ENCODE assay signal across 20 mouse cellular contexts in the genomic region with DNA sequence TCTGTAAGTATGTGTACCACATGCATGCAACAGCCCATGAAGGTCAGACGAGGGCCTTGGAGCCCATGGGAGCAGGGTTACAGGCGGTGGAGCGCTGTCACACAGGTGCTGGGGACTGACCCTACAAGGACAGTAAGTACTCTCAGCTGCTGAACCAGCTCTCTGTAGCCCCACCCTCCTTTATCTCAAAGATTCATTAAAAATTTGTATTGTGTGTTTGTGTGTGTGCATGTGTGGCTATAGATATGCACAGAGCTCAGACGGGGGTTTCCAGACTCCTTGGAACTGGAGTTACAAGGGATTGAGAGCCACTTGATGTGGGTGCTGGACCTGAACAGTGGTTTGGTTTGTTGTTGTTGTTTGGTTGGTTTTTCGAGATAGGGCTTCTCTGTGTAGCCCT. TPM values are rescaled to one million over a fixed set of nuclear protein-coding genes. Genes with fewer than 3 reads are reported as not detected.
"Had no signal": no experiment of that assay in that cellular context is flagged by ENCODE, and none has a peak within 500 bp of the region (broad histone marks: within the 10 kb centered on the region; RNA-seq: fewer than 3 reads in every experiment).

No protein-coding gene starts in this region.

- H3K36me3 ChIP-seq: intestine, embryonic 15.5 days; limb, embryonic 12.5 days; lung, embryonic 15.5 days; midbrain, embryonic 10.5 days; neural tube, embryonic 12.5 days had no signal

- H3K27ac ChIP-seq: intestine, embryonic 15.5 days; layer of hippocampus, adult 2 months; limb, embryonic 12.5 days; lung, embryonic 15.5 days; midbrain, embryonic 10.5 days; neural tube, embryonic 12.5 days had no signal

- H3K4me3 ChIP-seq: intestine, embryonic 15.5 days; layer of hippocampus, adult 2 months; limb, embryonic 12.5 days; lung, embryonic 15.5 days; midbrain, embryonic 10.5 days; neural tube, embryonic 12.5 days had no signal

- H3K27me3 ChIP-seq: intestine, embryonic 15.5 days; limb, embryonic 12.5 days; lung, embryonic 15.5 days; neural tube, embryonic 12.5 days had no signal

- DNase-seq: kidney, adult 18-20 months; kidney, postnatal 10 days; kidney, postnatal 4 days; midbrain, embryonic 14.5 days; right cerebral cortex, postnatal 4 days; spleen, adult 18-20 months; thymus, adult 2 months; thymus, postnatal 25 days had no signal

- H3K4me2 ChIP-seq: intestine, embryonic 15.5 days; limb, embryonic 12.5 days; lung, embryonic 15.5 days; neural tube, embryonic 12.5 days had no signal

- H3K9ac ChIP-seq: intestine, embryonic 15.5 days; limb, embryonic 12.5 days; lung, embryonic 15.5 days; neural tube, embryonic 12.5 days had no signal

- H3K4me1 ChIP-seq: intestine, embryonic 15.5 days; limb, embryonic 12.5 days; lung, embryonic 15.5 days; midbrain, embryonic 10.5 days; neural tube, embryonic 12.5 days had no signal

- H3K9me3 ChIP-seq: intestine, embryonic 15.5 days; lung, embryonic 15.5 days; midbrain, embryonic 10.5 days; neural tube, embryonic 12.5 days had no signal

- ATAC-seq: intestine, embryonic 15.5 days had no signal

RNA-seq across cellular contexts. Expression of gene Aqp3, which starts 16.2 kb away (rescaled TPM):
- total RNA-seq: layer of hippocampus, adult 2 months; left cerebral cortex, adult 18-20 months; left cerebral cortex, postnatal 25 days; liver, adult 2 months had no signal
- polyA plus RNA-seq: liver, adult 2 months; midbrain, embryonic 14.5 days had no signal

RNA-seq across cellular contexts. Expression of gene Aqp7, which starts 33.8 kb away (rescaled TPM):
- total RNA-seq: layer of hippocampus, postnatal 14 days; left cerebral cortex, adult 18-20 months; left cerebral cortex, postnatal 25 days; monocyte, adult 5-6 weeks; neutrophil, adult 5-6 weeks had no signal
- polyA plus RNA-seq: limb, embryonic 12.5 days; lung, embryonic 15.5 days; neural tube, embryonic 12.5 days had no signal
